Mouse (Mus musculus) c-Kit-positive CD71-negative TER-119-negative erythroid progenitor cells, embryonic 14.5 days (primary cell): ENCODE measurements around the gene Hist1h1b.

ENCODE experiments used
- DNase-seq: peaks from one replicate; pipeline ENCODE4 v3.0.0-alpha.2; 2013; ENCODE audit warnings: low read depth

Gene Hist1h1b

GRCm38 (mm10) chr13:21733466-21733865, 47.0 kb downstream of the Hist1h1b start:
- DNase-seq: no peak
